Mouse (Mus musculus): ENCODE results near the gene Sf3a1. TPM values are rescaled to one million over a fixed set of nuclear protein-coding genes. Genes with fewer than 3 reads are reported as not detected.

Gene Sf3a1
- total and polyA plus RNA-seq, 3 experiments, result 32.1 to 101 (median 77.0) TPM

DNA sequence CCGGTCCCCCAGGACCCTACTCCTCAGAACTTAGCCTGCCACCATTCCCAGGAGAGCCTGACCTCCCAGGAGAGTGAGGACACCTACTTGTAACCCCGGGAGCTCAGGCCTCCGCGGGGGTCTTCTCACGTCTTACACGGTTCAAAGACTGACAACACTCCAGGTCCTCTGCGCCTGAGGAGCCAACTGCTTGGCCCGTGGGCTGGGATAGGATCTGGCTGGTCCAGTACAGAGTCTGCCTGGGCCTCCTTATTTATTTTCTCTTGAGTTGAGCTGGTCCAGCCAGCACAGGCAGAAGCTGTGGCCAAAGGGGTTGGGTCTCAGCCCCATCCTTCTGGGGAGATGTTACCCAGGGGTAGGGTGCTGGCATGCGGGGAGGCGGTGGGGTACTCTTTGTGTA lies 54.9 kb downstream of the Sf3a1 start:
- H3K27ac ChIP-seq (ENCODE audit: control insufficient read depth, low read depth, low read length), result no peak overlapping the region
- no peak overlapping the region for H3K9ac ChIP-seq (ENCODE audit: control insufficient read depth, low read depth, low read length, poor library complexity, severe bottlenecking)
- no peaks in the 10 kb centered on the region for H3K27me3 ChIP-seq (ENCODE audit: control insufficient read depth in 1 of 2, insufficient read depth in 2 of 2, low read length in 2 of 2)
- no peaks in the 10 kb centered on the region; the same call in 1 of the 2 replicates for H3K79me2 ChIP-seq (ENCODE audit: control insufficient read depth, insufficient read depth, low read length, poor library complexity)
- H3K9me3 ChIP-seq (replicated peaks; ENCODE audit: insufficient read depth, low read length), result no peaks in the 10 kb centered on the region
- no peak overlapping the region for H3K4me3 ChIP-seq (ENCODE audit: control insufficient read depth in 1 of 2, insufficient read depth in 1 of 2, low read depth in 2 of 2, low read length in 2 of 2)
- DNase-seq (ENCODE audit: low read depth, low spot score), result no peak
- no peak for TF ChIP-seq UBTF (IDR thresholded peaks at IDR 0.05; ENCODE audit: borderline replicate concordance, insufficient read depth, low read depth, low read length)
- H3K4me1 ChIP-seq (ENCODE audit: control insufficient read depth in 1 of 2, insufficient read depth in 2 of 2, low read length in 2 of 2), result peaks cover 0 to 11% of the 10 kb centered on the region in 2 experiments; a peak in 3 of 4 replicates
- peaks cover 2 to 3% of the 10 kb centered on the region in 2 experiments; a peak in 2 of 4 replicates for H3K36me3 ChIP-seq (ENCODE audit: control insufficient read depth in 1 of 2, insufficient read depth in 2 of 2, low read length in 2 of 2)

DNA sequence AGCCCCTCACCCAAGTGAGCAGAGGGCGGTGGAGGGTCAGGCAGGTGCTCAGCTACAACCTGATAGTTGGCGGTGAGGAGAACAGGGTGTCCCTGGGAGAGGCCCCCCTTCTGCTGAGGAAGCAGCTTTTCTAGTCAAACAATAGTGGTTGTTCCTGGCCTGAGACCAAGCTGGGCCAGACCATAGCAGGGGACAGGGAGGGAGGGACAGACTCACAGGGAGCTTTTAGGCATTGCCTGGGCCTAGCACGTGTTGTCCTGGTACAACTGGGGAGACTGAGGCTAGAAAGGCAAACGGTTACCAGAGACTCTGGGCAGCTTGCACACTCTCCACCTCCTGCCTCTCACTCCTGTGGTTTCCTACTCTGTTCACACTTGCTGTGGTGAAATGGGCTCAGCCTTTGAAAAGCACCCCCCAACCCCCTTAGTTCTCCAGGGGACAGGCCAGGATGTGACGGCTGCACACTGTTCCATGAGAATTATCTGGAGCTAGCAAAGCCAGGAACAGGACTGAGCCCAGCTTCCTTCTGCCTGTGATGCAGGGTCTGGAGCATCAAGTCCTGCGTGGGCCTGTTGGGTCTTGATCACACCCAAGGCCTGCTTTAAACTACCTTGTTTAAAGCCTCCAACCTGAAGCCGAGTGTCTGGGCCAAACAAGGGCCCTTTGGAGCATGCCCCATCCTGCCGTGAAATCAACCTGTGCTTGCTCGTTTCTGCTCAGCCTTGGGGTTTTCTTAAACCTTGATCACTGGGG lies 56.3 kb downstream of the Sf3a1 start:
- peaks cover 0 to 11% of the 10 kb centered on the region in 2 experiments; a peak in 3 of 4 replicates for H3K4me1 ChIP-seq (ENCODE audit: control insufficient read depth in 1 of 2, insufficient read depth in 2 of 2, low read length in 2 of 2)
- H3K9me3 ChIP-seq (replicated peaks; ENCODE audit: insufficient read depth, low read length), result no peaks in the 10 kb centered on the region
- no peak for DNase-seq (ENCODE audit: low read depth, low spot score)
- no peak overlapping the region for H3K4me3 ChIP-seq (ENCODE audit: control insufficient read depth in 1 of 2, insufficient read depth in 1 of 2, low read depth in 2 of 2, low read length in 2 of 2)
- no peak overlapping the region for H3K9ac ChIP-seq (ENCODE audit: control insufficient read depth, low read depth, low read length, poor library complexity, severe bottlenecking)
- TF ChIP-seq SIN3A (IDR thresholded peaks at IDR 0.05; ENCODE audit: low read length), result no peak
- TF ChIP-seq CHD1 (IDR thresholded peaks at IDR 0.05; ENCODE audit: low read depth, low read length), result no peak
- TF ChIP-seq GATA1 (IDR thresholded peaks at IDR 0.05; ENCODE audit: low read depth, low read length), result no peak
- TF ChIP-seq POLR2A (IDR thresholded peaks at IDR 0.05; ENCODE audit: control insufficient read depth in 1 of 2, insufficient read depth in 1 of 2, low read depth in 1 of 2, low read length in 2 of 2, poor library complexity in 1 of 2), result no peak
- TF ChIP-seq UBTF (IDR thresholded peaks at IDR 0.05; ENCODE audit: borderline replicate concordance, insufficient read depth, low read depth, low read length), result no peak
- no peak for TF ChIP-seq MYC (IDR thresholded peaks at IDR 0.05; ENCODE audit: low read depth, low read length)
- TF ChIP-seq GABPA (IDR thresholded peaks at IDR 0.05; ENCODE audit: low read depth, low read length), result no peak
- no peak for TF ChIP-seq ETS1 (IDR thresholded peaks at IDR 0.05; ENCODE audit: low read depth, low read length)
- no peak for TF ChIP-seq NRF1 (IDR thresholded peaks at IDR 0.05; ENCODE audit: insufficient read depth, low read depth, low read length, poor library complexity, severe bottlenecking)
- TF ChIP-seq BHLHE40 (IDR thresholded peaks at IDR 0.05; ENCODE audit: borderline replicate concordance, low read depth, low read length), result no peak
- no peak for TF ChIP-seq JUND (IDR thresholded peaks at IDR 0.05; ENCODE audit: low read depth, low read length)
- no peak for TF ChIP-seq ZMIZ1 (IDR thresholded peaks at IDR 0.05; ENCODE audit: low read depth, low read length)
- no peak for TF ChIP-seq TBP (IDR thresholded peaks at IDR 0.05; ENCODE audit: low read depth, low read length)
- no peak for TF ChIP-seq POLR2AphosphoS2 (IDR thresholded peaks at IDR 0.05; ENCODE audit: low read length)
- no peak for TF ChIP-seq MYB (IDR thresholded peaks at IDR 0.05; ENCODE audit: low read depth, low read length)
- no peak for TF ChIP-seq NELFE (IDR thresholded peaks at IDR 0.05; ENCODE audit: low read depth, low read length)
- H3K27me3 ChIP-seq (ENCODE audit: control insufficient read depth in 1 of 2, insufficient read depth in 2 of 2, low read length in 2 of 2), result no peaks in the 10 kb centered on the region
- no peaks in the 10 kb centered on the region; the same call in 1 of the 2 replicates for H3K79me2 ChIP-seq (ENCODE audit: control insufficient read depth, insufficient read depth, low read length, poor library complexity)
- peaks cover 0 to 3% of the 10 kb centered on the region in 2 experiments; a peak in 1 of 4 replicates for H3K36me3 ChIP-seq (ENCODE audit: control insufficient read depth in 1 of 2, insufficient read depth in 2 of 2, low read length in 2 of 2)
- no peak overlapping the region for H3K27ac ChIP-seq (ENCODE audit: control insufficient read depth, low read depth, low read length)
